Mouse (Mus musculus) kidney, adult 2 months (tissue): Measurements from ENCODE around the gene Agpat2.

Experiments used
- CTCF ChIP-seq: fragments of 200-500 bp; conservative IDR thresholded peaks from 2 replicates; pipeline ENCODE4 v1.5.1; 2011; ENCODE audit warnings: low read depth, mild to moderate bottlenecking, control low read depth, low read length, moderate library complexity, mixed read lengths; ENCODE audit not compliant: insufficient read depth, insufficient read length
- POLR2A ChIP-seq: fragments of 200-500 bp; IDR thresholded peaks from one replicate; pipeline ENCODE4 v1.6.1; 2011; ENCODE audit warnings: low read depth, low read length, control low read depth

DNA sequence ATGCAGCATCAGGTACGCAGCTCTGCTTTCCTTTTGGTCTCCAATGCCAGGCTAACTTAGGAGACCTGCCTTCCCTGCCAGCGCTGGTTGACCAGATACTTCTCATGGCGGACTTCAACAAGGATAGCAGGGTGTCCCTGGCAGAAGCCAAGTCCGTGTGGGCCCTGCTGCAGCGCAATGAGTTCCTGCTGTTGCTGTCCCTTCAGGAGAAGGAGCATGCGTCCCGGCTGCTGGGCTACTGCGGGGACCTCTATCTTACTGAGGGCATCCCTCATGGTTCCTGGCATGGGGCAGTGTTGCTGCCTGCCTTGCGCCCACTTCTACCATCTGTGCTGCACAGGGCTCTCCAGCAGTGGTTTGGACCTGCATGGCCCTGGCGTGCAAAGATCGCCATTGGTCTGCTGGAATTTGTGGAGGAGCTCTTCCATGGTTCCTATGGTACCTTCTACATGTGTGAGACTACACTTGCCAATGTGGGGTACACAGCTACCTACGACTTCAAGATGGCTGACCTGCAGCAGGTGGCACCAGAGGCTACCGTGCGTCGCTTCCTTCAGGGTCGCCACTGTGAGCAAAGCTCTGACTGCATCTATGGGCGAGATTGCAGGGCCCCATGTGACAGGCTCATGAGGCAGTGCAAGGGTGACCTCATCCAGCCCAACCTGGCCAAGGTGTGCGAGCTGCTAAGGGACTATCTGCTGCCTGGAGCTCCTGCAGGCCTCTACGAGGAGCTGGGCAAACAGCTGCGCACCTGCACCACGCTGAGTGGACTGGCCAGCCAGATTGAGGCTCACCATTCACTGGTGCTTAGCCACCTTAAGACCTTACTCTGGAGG is 31.5 kb upstream of the Agpat2 start:
- no peak for TF ChIP-seq CTCF
- TF ChIP-seq POLR2A, result no peak
